Mouse (Mus musculus) limb, embryonic 14.5 days (tissue): ENCODE data around the gene Ppp1r32. TPM values are rescaled to one million over a fixed set of nuclear protein-coding genes. Genes with fewer than 3 reads are reported as not detected.

ENCODE experiments used
- ATAC-seq: fragments of 200-750 bp; cut with Nextera tagmentation; 2 replicates; pipeline ENCODE4 v1.8.0; 2017; ENCODE audit warnings: low read depth, moderate number of reproducible peaks, moderate TSS enrichment; ENCODE audit not compliant: low FRiP score
- DNase-seq: peaks from one replicate; pipeline ENCODE4 v3.0.0-alpha.2; 2015; ENCODE audit warnings: low spot score
- H3K27ac ChIP-seq: fragments of 300-500 bp; sonication (generic); replicated peaks from 2 replicates; pipeline ENCODE4 v1.5.1; 2014; ENCODE audit warnings: low read depth, mild to moderate bottlenecking, low read length, moderate library complexity, mixed read lengths
- H3K27me3 ChIP-seq: fragments of 300-500 bp; sonication (generic); 2 replicates; pipeline ENCODE4 v1.6.1; 2014; ENCODE audit warnings: low read length, mixed read lengths; ENCODE audit not compliant: control insufficient read depth, insufficient read depth
- H3K36me3 ChIP-seq: fragments of 300-500 bp; sonication (generic); 2 replicates; pipeline ENCODE4 v1.6.1; 2014; ENCODE audit warnings: mild to moderate bottlenecking, low read length, moderate library complexity, mixed read lengths; ENCODE audit not compliant: control insufficient read depth, insufficient read depth
- H3K4me1 ChIP-seq: fragments of 300-500 bp; sonication (generic); 2 replicates; pipeline ENCODE4 v1.6.1; 2014; ENCODE audit warnings: antibody characterized with exemption, low read length, mixed read lengths; ENCODE audit not compliant: control insufficient read depth, insufficient read depth
- H3K4me2 ChIP-seq: fragments of 300-500 bp; sonication (generic); replicated peaks from 2 replicates; pipeline ENCODE4 v1.6.1; 2014; ENCODE audit warnings: low read depth, mild to moderate bottlenecking, low read length, moderate library complexity; ENCODE audit not compliant: severe bottlenecking
- H3K4me3 ChIP-seq: fragments of 300-500 bp; sonication (generic); replicated peaks from 2 replicates; pipeline ENCODE4 v1.5.1; 2014; ENCODE audit warnings: low read length
- H3K9ac ChIP-seq: fragments of 300-500 bp; sonication (generic); 2 replicates; pipeline ENCODE4 v1.6.1; 2014; ENCODE audit warnings: mild to moderate bottlenecking, low read depth, low read length, moderate library complexity; ENCODE audit not compliant: severe bottlenecking
- H3K9me3 ChIP-seq: fragments of 300-500 bp; sonication (generic); 2 replicates; pipeline ENCODE4 v1.6.1; 2016; ENCODE audit warnings: low read length; ENCODE audit not compliant: control insufficient read depth
- POLR2A ChIP-seq: fragments of 200-500 bp; IDR thresholded peaks from 2 replicates; pipeline ENCODE4 v1.8.0; 2012; ENCODE audit warnings: inconsistent platforms, mild to moderate bottlenecking, moderate library complexity, borderline replicate concordance; ENCODE audit not compliant: insufficient read depth, insufficient read length; ENCODE audit errors: extremely low read depth
- WGBS: fragments of 180-500 bp; shearing (Covaris S2); extraction: QIAGEN DNeasy Blood & Tissue Kit; methylation state at CpG from one replicate; pipeline ENCODE4 v1.1.7; 2014; 5-methylcytosine and 5-hydroxymethylcytosine counted together
- polyA plus RNA-seq, 2 experiments: library from polyadenylated mRNA; depleted of rRNA in 1 of 2; stranded (reverse) in 1 of 2; unstranded in 1 of 2; fragments of >200 nt; fragmentation: Nextera tagmentation in 1 of 2; extraction: Ambion mirVana in 1 of 2; gene quantifications; 2 replicates each; pipeline versions ENCODE4 v1.2.1 to v1.2.3; 2012 to 2014

Ppp1r32 gene
- polyA plus RNA-seq, 2 experiments: 0.18 to 0.78 TPM

GRCm38 (mm10) chr19:10500581-10500980 lies 17.9 kb upstream of the Ppp1r32 start:
- Histone ChIP-seq H3K27ac (no peak overlapping the region), H3K27me3 (no peaks in the 10 kb centered on the region), H3K9me3 (no peaks in the 10 kb centered on the region), H3K9ac (no peak overlapping the region), H3K4me3 (no peak overlapping the region), H3K4me1 (no peaks in the 10 kb centered on the region), H3K4me2 (no peak overlapping the region), H3K36me3 (peaks cover 40% of the 10 kb centered on the region)
- no peak for TF ChIP-seq POLR2A
- ATAC-seq: no peak
- WGBS: 92% methylated on average over 8 of the region's 8 CpGs
- no peak for DNase-seq

GRCm38 (mm10) chr19:10497512-10498160 lies 14.9 kb upstream of the Ppp1r32 start:
- Histone ChIP-seq H3K4me3 (no peak overlapping the region), H3K4me2 (no peak overlapping the region), H3K4me1 (no peaks in the 10 kb centered on the region), H3K9ac (no peak overlapping the region), H3K27me3 (no peaks in the 10 kb centered on the region), H3K9me3 (no peaks in the 10 kb centered on the region), H3K27ac (no peak overlapping the region), H3K36me3 (peaks cover 25% of the 10 kb centered on the region)
- no peak for DNase-seq
- ATAC-seq: no peak
- 57% methylated on average over 8 of the region's 8 CpGs for WGBS
- no peak for TF ChIP-seq POLR2A

- Histone ChIP-seq H3K9ac (no peak overlapping the region), H3K36me3 (peaks cover 24% of the 10 kb centered on the region), H3K4me1 (no peaks in the 10 kb centered on the region), H3K4me3 (no peak overlapping the region), H3K27ac (no peak overlapping the region), H3K27me3 (no peaks in the 10 kb centered on the region), H3K4me2 (no peak overlapping the region), H3K9me3 (no peaks in the 10 kb centered on the region)
- TF ChIP-seq POLR2A: no peak
- WGBS: 59% methylated on average over 2 of the region's 2 CpGs
- no peak for DNase-seq
- ATAC-seq: no peak
Measured at GRCm38 (mm10) chr19:10496976-10497375, 14.2 kb upstream of the Ppp1r32 start.

- H3K4me1 ChIP-seq: no peaks in the 10 kb centered on the region
- H3K27ac ChIP-seq: no peak overlapping the region
- no peaks in the 10 kb centered on the region for H3K27me3 ChIP-seq
- H3K4me3 ChIP-seq: no peak overlapping the region
- no peak for DNase-seq
- H3K4me2 ChIP-seq: no peak overlapping the region
- no peak overlapping the region for H3K9ac ChIP-seq
- 84% methylated on average over 1 of the region's 1 CpGs for WGBS
- H3K36me3 ChIP-seq: peaks cover 11% of the 10 kb centered on the region
- ATAC-seq: no peak
- TF ChIP-seq POLR2A: no peak
- no peaks in the 10 kb centered on the region for H3K9me3 ChIP-seq
Measured at GRCm38 (mm10) chr19:10495670-10496069, 12.9 kb upstream of the Ppp1r32 start.

GRCm38 (mm10) chr19:10486264-10486738 lies 3.6 kb upstream of the Ppp1r32 start:
- Histone ChIP-seq H3K4me2 (no peak overlapping the region), H3K9ac (no peak overlapping the region), H3K4me1 (no peaks in the 10 kb centered on the region), H3K27me3 (no peaks in the 10 kb centered on the region), H3K9me3 (no peaks in the 10 kb centered on the region), H3K27ac (no peak overlapping the region), H3K4me3 (no peak overlapping the region), H3K36me3 (no peaks in the 10 kb centered on the region)
- WGBS: 23% methylated on average over 9 of the region's 9 CpGs
- ATAC-seq (peak; percentile 64; the same call in 1 of the 2 replicates), DNase-seq (peak; percentile 75)
- no peak for TF ChIP-seq POLR2A
